Mouse (Mus musculus) regulatory T cell (primary cell): ENCODE measurements around the gene Rpl26.

Experiments
- in situ Hi-C: fragments of 300-600 bp; cut with MboI, MseI; formaldehyde crosslinking; loops from one replicate; pipeline ENCODE4 v1.15.1; 2025; ENCODE audit warnings: high pct_unique_total_duplicates

Gene Rpl26

GRCm38 (mm10) chr11:68901351-68902046 lies at the start of gene Rpl26:
Gene Rpl26, plus strand, starts transcription at chr11:68901583.
- in situ Hi-C loops: no loop called here

GRCm38 (mm10) chr11:68851644-68852485 lies 49.5 kb upstream of the Rpl26 start:
- in situ Hi-C loops: no loop called here

DNA sequence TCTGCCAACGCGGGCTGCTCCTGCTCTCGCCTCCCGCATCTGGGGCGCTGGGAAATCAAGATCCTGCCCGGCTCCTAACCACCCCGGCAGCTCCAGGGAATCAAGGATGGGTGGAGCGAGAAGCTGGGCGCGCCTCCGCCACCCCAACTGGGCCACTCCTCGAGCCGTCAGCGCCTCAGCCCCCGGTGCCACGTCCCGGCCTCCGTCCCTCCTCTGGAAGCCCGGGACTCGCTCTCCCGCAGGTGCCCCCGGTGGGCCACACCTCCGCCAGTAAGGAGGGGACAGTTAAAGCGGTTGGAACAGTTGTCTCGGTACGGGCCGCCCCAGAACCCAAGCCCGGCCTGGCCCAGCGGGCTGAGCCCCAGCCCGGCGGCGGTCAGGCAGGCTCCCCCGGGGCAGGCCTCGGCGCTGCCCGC lies 48.9 kb upstream of the Rpl26 start:
- in situ Hi-C loops: no loop called here

GRCm38 (mm10) chr11:68852932-68853409 lies 48.4 kb upstream of the Rpl26 start:
- in situ Hi-C loops: no loop called here

- in situ Hi-C loops: no loop called here
Measured at GRCm38 (mm10) chr11:68853611-68854401, 47.6 kb upstream of the Rpl26 start.

- in situ Hi-C loops: no loop called here
Measured at GRCm38 (mm10) chr11:68854621-68855020, 46.8 kb upstream of the Rpl26 start.

DNA sequence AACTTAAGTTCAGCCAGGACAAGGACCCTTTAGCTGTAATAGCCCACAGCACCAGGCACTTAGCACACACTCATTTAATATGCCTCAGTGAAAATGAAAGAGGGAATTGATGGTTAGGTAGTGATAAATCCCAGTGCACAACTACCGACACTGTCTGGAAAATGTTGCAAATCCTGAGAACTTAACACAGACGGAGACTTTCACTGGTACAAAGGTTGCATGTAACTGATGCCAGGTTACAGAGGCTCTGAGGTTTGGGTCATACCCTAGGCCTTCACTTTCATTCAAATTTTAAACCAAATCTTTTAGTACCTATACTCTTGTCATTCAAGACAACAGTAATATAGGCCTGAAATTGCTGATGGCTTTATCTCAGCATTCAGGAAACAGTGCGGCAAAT lies 44.1 kb upstream of the Rpl26 start:
- in situ Hi-C loops: no loop called here

- in situ Hi-C loops: no loop called here
Measured at GRCm38 (mm10) chr11:68859943-68860593, 41.3 kb upstream of the Rpl26 start.

GRCm38 (mm10) chr11:68862260-68862659 lies 39.1 kb upstream of the Rpl26 start:
- in situ Hi-C loops: no loop called here

GRCm38 (mm10) chr11:68863631-68864091 lies 37.7 kb upstream of the Rpl26 start:
- in situ Hi-C loops: no loop called here

- in situ Hi-C loops: no loop called here
Measured at GRCm38 (mm10) chr11:68864544-68865189, 36.7 kb upstream of the Rpl26 start.

GRCm38 (mm10) chr11:68871277-68871676 lies 30.1 kb upstream of the Rpl26 start:
- in situ Hi-C loops: no loop called here

DNA sequence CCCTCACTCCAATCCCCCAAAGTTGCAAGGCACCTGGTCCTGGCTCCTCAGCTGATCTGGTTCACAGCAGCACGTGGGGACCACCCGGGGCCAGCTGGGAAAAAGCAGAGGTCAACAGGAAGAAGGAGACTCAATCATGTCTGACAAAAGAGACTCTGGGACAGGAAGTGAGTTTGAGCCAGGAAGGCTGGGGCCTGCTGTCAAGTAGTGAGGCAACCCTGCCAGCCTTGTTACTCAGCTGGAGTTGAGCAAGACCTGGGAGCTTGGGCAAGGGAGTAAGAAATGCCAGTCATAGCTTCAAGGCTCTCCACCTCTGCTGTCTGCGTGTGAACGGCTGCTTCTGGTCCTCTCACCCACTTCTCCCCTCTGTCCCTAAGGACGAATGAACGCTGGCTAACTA lies 29.6 kb upstream of the Rpl26 start, which contains the start of gene Ndel1:
Gene Ndel1, minus strand, starts transcription at position 111 of the 400 bp plus-strand sequence.
- in situ Hi-C loops: no loop called here

- in situ Hi-C loops: no loop called here
Measured at GRCm38 (mm10) chr11:68874841-68875240, 26.5 kb upstream of the Rpl26 start.

- in situ Hi-C loops: no loop called here
Measured at GRCm38 (mm10) chr11:68878811-68879210, 22.6 kb upstream of the Rpl26 start.

DNA sequence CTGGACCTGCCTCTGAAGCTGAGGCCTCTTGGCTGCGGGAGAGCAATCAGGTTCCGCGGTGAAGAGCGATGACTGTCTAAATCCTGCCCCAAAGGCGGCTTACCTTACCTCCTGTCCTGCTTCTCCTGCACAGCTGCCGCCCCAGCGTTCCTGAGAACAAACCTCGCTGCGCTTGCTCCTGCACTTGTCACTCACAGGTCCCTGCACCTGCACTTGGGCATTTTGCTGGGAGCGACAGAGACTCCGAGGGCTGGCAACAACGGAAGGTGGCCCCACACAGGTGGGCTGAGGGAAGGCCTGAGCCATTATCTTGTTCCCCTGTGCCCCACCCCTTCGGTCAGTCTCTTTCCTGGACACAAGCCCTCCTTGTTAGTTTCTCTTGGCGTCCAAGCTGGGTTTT lies 19.3 kb upstream of the Rpl26 start:
- in situ Hi-C loops: no loop called here

GRCm38 (mm10) chr11:68883843-68884242 lies 17.5 kb upstream of the Rpl26 start:
- in situ Hi-C loops: no loop called here

DNA sequence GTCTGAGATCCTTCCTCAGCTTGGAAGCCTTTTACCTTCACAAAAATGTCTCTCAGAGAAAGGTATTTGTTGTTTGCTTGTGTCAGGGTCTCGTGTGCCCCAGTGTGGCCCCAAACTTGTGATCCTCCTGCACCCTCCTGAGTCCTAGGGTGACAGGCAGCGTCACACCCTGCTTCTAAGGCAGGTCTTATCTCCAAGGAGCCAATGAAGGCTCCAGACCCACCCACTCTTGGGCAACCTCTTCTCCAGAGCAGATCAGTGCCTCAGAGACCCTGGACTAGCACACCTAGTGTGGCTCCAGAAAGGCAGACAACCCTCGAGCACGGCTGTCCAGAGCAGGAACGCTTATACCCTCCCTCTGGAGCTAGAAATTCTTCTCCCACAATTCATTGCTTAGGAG lies 17.0 kb upstream of the Rpl26 start:
- in situ Hi-C loops: no loop called here

DNA sequence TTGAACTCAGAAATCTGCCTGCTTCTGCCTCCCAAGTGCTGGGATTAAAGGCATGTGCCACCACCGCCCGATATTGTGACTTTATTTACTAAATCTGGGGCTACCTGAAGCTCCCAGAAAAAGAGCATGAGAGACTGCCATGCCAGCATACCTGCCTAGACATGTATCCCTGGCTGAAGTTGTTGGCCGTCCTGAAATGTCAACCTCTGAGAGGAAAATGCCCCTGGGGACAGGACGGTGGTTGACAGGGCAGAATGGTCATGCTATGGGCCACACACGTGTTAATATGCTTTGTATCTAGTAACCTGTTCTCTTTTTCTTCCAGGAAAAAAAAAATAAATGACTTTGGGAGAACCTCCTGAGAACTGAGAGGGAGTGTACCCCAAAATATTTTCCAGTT lies 15.3 kb upstream of the Rpl26 start:
- in situ Hi-C loops: no loop called here

- in situ Hi-C loops: no loop called here
Measured at GRCm38 (mm10) chr11:68888253-68888652, 13.1 kb upstream of the Rpl26 start, which contains the start of gene Rnf222. Gene Rnf222, plus strand, starts transcription at chr11:68888553.

- in situ Hi-C loops: no loop called here
Measured at GRCm38 (mm10) chr11:68888653-68889052, 12.7 kb upstream of the Rpl26 start.
